Mouse (Mus musculus) spleen, adult 2 months (tissue): ENCODE measurements at regions not wholly inside any gene's neighbourhood (a gene's known extent, or its start where the extent isn't known, plus 50 kb on each side); places are given as distances from the start of the nearest gene placed in this dataset.

Experiments used
- CTCF ChIP-seq: fragments of 200-500 bp; IDR thresholded peaks from 2 replicates; pipeline ENCODE4 v1.5.1; 2011; ENCODE audit warnings: mild to moderate bottlenecking, inconsistent platforms; ENCODE audit not compliant: insufficient read depth, insufficient read length, insufficient replicate concordance; ENCODE audit errors: extremely low read depth
- POLR2A ChIP-seq: fragments of 200-500 bp; IDR thresholded peaks from 2 replicates; pipeline ENCODE4 v1.6.1; 2011; ENCODE audit warnings: low read depth, low read length, inconsistent platforms

DNA sequence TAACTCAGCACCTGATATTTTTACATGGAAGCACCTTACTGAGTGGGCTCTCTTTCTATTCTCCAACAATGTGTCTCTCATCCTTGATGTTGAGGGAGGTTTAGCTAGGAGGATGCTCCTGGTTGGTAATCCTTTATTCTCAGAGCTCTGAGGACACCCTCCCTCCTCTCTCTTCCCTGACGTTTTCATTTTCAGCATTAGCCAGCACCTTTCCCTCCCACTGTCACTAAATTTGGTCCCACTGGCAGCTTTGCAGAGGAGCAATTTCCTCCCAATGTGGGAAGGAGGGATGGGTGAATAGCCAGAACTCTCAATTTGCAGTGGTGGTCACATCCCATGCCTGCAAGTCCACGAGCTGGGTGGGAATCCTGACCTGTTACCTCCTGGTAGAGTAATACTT lies 402.5 kb upstream of the Cdh4 start:
- TF ChIP-seq POLR2A = no peak
- TF ChIP-seq CTCF = no peak
